Mouse (Mus musculus): ENCODE results near the gene Kcnip3. TPM values are rescaled to one million over a fixed set of nuclear protein-coding genes. Genes with fewer than 3 reads are reported as not detected.

Kcnip3 gene
- polyA plus RNA-seq, 1 experiment from 2014 or later = 8.5 TPM

DNA sequence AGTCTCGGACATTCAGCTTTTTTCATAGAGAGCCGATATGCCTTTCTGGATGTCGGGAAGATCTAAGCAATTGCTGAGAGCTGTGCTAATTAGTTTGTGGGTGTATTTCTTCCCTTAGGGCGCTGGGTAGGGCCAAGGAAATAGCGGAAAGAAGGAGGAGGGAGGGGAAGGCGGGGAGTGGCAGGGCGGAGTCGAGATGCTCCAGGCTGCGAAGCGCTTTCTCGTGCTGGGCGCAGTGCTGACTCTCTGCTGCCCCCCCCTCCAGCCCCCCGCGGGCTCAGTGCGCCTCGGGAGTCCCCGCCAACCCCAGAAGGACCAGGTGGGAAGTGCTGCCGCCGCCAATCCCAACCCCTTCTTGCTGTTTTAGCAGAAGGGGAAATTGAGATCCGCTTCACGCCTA is 38.9 kb downstream of the Kcnip3 start:
- Histone ChIP-seq H3K4me2 (peak overlapping the region; percentile 90), H3K27me3 (ENCODE audit: insufficient read depth, low read length) (peaks cover 48% of the 10 kb centered on the region), H3K4me1 (ENCODE audit: insufficient read depth) (peaks cover 14% of the 10 kb centered on the region), H3K9me3 (ENCODE audit: low read depth, low read length) (no peaks in the 10 kb centered on the region), H3K9ac (no peak overlapping the region), H3K36me3 (ENCODE audit: insufficient read depth) (no peaks in the 10 kb centered on the region), H3K27ac (ENCODE audit: low read depth) (peak overlapping the region; percentile 70), H3K4me3 (ENCODE audit: low read depth, low read length) (peak overlapping the region; percentile 58)
- ATAC-seq (ENCODE audit: insufficient read depth) = peak; percentile 55; the same call in 1 of the 2 replicates
- peak; percentile 64 for DNase-seq
- no peak for TF ChIP-seq CTCF (IDR thresholded peaks at IDR 0.05; ENCODE audit: low read depth)
- 2% methylated on average over 19 of the region's 21 CpGs for WGBS

DNA sequence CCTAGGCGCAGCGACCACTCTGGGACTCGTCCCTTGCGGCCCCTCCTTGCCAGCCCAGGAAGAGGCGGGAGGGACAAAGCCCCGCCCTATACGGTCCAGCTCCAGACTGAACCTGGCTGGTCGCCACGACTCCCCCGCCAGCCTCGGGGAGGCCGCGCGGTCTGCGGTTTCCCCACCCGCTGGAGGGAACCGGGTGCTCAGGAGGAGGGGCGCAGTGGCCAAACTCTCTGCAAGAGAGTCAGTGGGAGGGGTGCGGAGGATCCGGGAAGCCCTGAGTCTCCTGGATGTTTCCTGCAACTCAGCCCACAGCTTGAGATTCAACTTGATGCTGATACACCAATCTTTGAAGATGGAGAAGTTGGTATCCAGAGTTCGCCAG is 39.4 kb downstream of the Kcnip3 start:
- H3K9ac ChIP-seq = peak overlapping the region; percentile 56
- H3K4me3 ChIP-seq (ENCODE audit: low read depth, low read length) = peak overlapping the region; percentile 58
- no peaks in the 10 kb centered on the region for H3K36me3 ChIP-seq (ENCODE audit: insufficient read depth)
- TF ChIP-seq CTCF (IDR thresholded peaks at IDR 0.05; ENCODE audit: low read depth) = no peak
- peaks cover 14% of the 10 kb centered on the region for H3K4me1 ChIP-seq (ENCODE audit: insufficient read depth)
- ATAC-seq (ENCODE audit: insufficient read depth) = peak; percentile 91
- no peaks in the 10 kb centered on the region for H3K9me3 ChIP-seq (ENCODE audit: low read depth, low read length)
- peak overlapping the region; percentile 70 for H3K27ac ChIP-seq (ENCODE audit: low read depth)
- 0% methylated on average over 21 of the region's 21 CpGs for WGBS
- H3K27me3 ChIP-seq (ENCODE audit: insufficient read depth, low read length) = peaks cover 48% of the 10 kb centered on the region
- peak; percentile 95 for DNase-seq
- H3K4me2 ChIP-seq = peak overlapping the region; percentile 90

DNA sequence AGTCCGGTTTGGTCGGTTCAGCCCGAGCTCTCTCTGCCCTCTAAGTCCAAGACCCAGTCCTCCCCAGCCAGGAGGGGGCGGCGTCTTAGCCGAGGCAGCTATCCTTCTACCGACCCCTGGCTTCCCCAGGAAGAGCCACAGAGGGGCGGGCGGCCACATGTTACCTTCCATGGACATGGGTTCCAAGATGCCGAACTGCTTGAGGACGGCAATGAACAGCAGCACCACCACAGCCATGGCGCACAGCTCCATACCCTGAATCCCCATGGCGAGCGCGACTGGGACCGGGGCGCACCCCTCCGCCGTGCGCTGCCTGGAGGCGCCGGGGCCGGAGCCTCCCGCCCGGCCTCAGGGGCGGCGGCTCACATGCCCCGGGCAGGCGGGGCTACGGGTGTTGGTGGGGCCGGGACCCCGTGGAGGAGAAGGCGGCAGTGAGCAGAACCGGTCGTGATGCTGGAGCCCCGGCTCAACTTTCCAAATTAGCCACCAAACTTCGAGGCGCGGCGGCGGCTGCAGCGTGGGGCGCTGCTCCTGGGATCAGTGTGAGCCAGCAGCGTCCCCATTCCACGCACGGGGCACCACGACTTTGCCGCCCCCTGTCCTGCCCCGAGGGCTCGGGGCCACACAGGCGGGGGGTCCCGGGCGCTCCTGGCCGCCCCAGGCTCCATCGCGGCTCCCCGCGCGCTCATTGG is 39.9 kb downstream of the Kcnip3 start:
- peak overlapping the region; percentile 56 for H3K9ac ChIP-seq
- peaks cover 14% of the 10 kb centered on the region for H3K4me1 ChIP-seq (ENCODE audit: insufficient read depth)
- peak overlapping the region; percentile 58 for H3K4me3 ChIP-seq (ENCODE audit: low read depth, low read length)
- peak overlapping the region; percentile 46; the same call in 1 of the 2 replicates for H3K27ac ChIP-seq (ENCODE audit: low read depth)
- H3K9me3 ChIP-seq (ENCODE audit: low read depth, low read length) = no peaks in the 10 kb centered on the region
- peaks cover 48% of the 10 kb centered on the region for H3K27me3 ChIP-seq (ENCODE audit: insufficient read depth, low read length)
- H3K4me2 ChIP-seq = peak overlapping the region; percentile 90
- ATAC-seq (ENCODE audit: insufficient read depth) = peak; percentile 47
- TF ChIP-seq CTCF (IDR thresholded peaks at IDR 0.05; ENCODE audit: low read depth) = peak; percentile 55
- peak; percentile 49 for DNase-seq
- H3K36me3 ChIP-seq (ENCODE audit: insufficient read depth) = no peaks in the 10 kb centered on the region
- WGBS = under 1% methylated on average over 58 of the region's 59 CpGs

DNA sequence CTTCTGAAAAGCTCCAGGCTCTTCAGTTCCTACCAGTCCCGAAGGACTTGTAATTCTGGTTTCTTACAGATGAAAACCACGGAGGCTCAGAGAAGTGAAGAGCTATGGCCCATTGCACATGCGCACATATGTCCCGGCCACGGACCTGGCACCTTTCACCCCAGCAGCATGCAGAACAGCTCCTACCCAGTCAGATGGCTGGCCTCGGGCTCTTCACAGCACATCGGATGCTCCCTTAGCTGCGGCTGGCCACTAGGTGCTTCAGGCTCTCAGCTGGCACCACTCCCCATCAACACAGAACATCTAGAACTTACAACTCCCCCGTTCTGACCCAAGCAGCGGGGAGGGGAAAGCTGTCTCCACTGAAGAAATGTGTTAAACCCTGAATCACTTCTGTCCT is 42.1 kb downstream of the Kcnip3 start:
- Histone ChIP-seq H3K9ac (no peak overlapping the region), H3K9me3 (ENCODE audit: low read depth, low read length) (no peaks in the 10 kb centered on the region), H3K27me3 (ENCODE audit: insufficient read depth, low read length) (peaks cover 44% of the 10 kb centered on the region), H3K27ac (ENCODE audit: low read depth) (no peak overlapping the region), H3K4me2 (no peak overlapping the region), H3K36me3 (ENCODE audit: insufficient read depth) (no peaks in the 10 kb centered on the region), H3K4me3 (ENCODE audit: low read depth, low read length) (no peak overlapping the region), H3K4me1 (ENCODE audit: insufficient read depth) (peaks cover 14% of the 10 kb centered on the region)
- TF ChIP-seq CTCF (IDR thresholded peaks at IDR 0.05; ENCODE audit: low read depth) = no peak
- 62% methylated on average over 10 of the region's 10 CpGs for WGBS
- no peak for ATAC-seq (ENCODE audit: insufficient read depth)
- no peak for DNase-seq

DNA sequence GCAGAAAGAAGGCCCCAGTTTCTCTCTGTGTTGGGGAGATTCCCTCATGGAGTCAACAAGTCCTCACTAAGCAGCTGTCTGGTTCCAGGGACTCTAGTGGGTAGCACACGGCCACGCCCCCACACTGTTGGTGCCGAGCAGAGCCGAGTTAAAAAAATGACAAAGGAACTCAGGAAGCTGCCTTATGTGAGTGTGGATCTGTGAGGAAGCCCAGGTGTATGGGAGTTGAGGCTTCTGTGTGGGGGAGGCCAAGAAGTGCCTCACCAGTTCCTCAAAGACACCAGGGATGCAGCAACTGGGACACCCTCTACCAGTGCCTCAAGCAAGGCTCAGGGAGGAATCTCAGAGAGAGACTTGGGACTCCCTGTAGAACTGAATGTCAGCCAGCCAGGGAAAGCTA is 42.7 kb downstream of the Kcnip3 start:
- WGBS = 68% methylated on average over 4 of the region's 4 CpGs
- peaks cover 43% of the 10 kb centered on the region for H3K27me3 ChIP-seq (ENCODE audit: insufficient read depth, low read length)
- no peak for ATAC-seq (ENCODE audit: insufficient read depth)
- no peak for DNase-seq
- no peak for TF ChIP-seq CTCF (IDR thresholded peaks at IDR 0.05; ENCODE audit: low read depth)
- H3K4me2 ChIP-seq = no peak overlapping the region
- H3K9ac ChIP-seq = no peak overlapping the region
- no peak overlapping the region for H3K4me3 ChIP-seq (ENCODE audit: low read depth, low read length)
- H3K9me3 ChIP-seq (ENCODE audit: low read depth, low read length) = no peaks in the 10 kb centered on the region
- H3K4me1 ChIP-seq (ENCODE audit: insufficient read depth) = peaks cover 8% of the 10 kb centered on the region; the same call in 1 of the 2 replicates
- H3K36me3 ChIP-seq (ENCODE audit: insufficient read depth) = no peaks in the 10 kb centered on the region
- no peak overlapping the region for H3K27ac ChIP-seq (ENCODE audit: low read depth)

DNA sequence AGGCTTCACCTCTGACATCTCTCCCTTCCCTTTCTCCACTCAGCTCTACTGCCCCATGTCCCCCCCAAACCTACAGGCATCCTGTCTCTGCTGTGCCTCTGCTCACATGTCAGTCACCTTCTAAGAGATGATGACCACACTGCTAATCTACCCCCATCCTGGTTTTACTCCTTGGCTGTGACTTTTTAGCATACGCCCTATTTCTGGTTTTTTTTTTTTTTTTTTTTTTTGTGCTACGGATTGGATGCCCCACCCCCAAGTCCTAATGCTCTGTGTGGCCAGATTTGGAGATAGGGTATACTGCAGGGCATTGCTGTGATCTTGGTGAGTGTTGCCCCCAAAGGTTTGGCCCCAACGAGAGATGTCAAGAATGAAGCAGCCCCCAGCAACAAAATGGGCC is 49.6 kb downstream of the Kcnip3 start:
- Histone ChIP-seq H3K4me1 (ENCODE audit: insufficient read depth) (no peaks in the 10 kb centered on the region), H3K9ac (no peak overlapping the region), H3K4me2 (no peak overlapping the region), H3K27ac (ENCODE audit: low read depth) (no peak overlapping the region), H3K4me3 (ENCODE audit: low read depth, low read length) (no peak overlapping the region), H3K27me3 (ENCODE audit: insufficient read depth, low read length) (no peaks in the 10 kb centered on the region), H3K36me3 (ENCODE audit: insufficient read depth) (no peaks in the 10 kb centered on the region), H3K9me3 (ENCODE audit: low read depth, low read length) (no peaks in the 10 kb centered on the region)
- no peak for TF ChIP-seq CTCF (IDR thresholded peaks at IDR 0.05; ENCODE audit: low read depth)
- ATAC-seq (ENCODE audit: insufficient read depth) (no peak), DNase-seq (no peak)
- 51% methylated on average over 3 of the region's 3 CpGs for WGBS

DNA sequence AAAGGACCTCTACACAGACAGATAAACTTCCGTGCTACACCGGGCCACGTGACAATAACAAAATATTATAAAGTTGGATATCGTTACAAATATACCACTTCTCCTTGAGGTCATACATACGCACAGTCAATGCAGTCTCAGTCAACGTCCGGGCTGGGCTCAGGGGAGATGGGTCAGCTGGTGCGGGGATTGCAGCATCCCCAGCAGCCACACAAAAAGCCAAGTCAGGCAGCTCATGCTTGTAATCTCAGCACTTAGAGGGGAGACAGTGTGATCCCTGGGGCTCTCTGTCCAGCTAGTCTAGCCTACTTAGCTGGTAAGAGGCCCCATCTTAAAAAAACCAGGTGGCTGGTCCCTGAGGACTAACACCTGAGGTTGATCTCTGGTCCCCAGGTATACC is 50.6 kb downstream of the Kcnip3 start:
- H3K4me3 ChIP-seq (ENCODE audit: low read depth, low read length) = no peak overlapping the region
- H3K4me2 ChIP-seq = no peak overlapping the region
- H3K36me3 ChIP-seq (ENCODE audit: insufficient read depth) = no peaks in the 10 kb centered on the region
- DNase-seq (no peak), ATAC-seq (ENCODE audit: insufficient read depth) (no peak)
- H3K4me1 ChIP-seq (ENCODE audit: insufficient read depth) = no peaks in the 10 kb centered on the region
- no peak overlapping the region for H3K9ac ChIP-seq
- no peak overlapping the region for H3K27ac ChIP-seq (ENCODE audit: low read depth)
- no peak for TF ChIP-seq CTCF (IDR thresholded peaks at IDR 0.05; ENCODE audit: low read depth)
- H3K27me3 ChIP-seq (ENCODE audit: insufficient read depth, low read length) = no peaks in the 10 kb centered on the region
- no peaks in the 10 kb centered on the region for H3K9me3 ChIP-seq (ENCODE audit: low read depth, low read length)
- WGBS = 81% methylated on average over 8 of the region's 8 CpGs

Measured in lung, embryonic 14.5 days (tissue).